Mouse (Mus musculus): ENCODE results near the gene D6Wsu163e. TPM values are rescaled to one million over a fixed set of nuclear protein-coding genes. Genes with fewer than 3 reads are reported as not detected.

D6Wsu163e gene
- polyA plus RNA-seq (2015; fragmentation: Illumina TruSeq; extraction: RNeasy Lipid Tissue Mini Kit (QIAGEN cat#74804); ENCODE audit: low read depth, low replicate concordance) = 44.5 TPM

DNA sequence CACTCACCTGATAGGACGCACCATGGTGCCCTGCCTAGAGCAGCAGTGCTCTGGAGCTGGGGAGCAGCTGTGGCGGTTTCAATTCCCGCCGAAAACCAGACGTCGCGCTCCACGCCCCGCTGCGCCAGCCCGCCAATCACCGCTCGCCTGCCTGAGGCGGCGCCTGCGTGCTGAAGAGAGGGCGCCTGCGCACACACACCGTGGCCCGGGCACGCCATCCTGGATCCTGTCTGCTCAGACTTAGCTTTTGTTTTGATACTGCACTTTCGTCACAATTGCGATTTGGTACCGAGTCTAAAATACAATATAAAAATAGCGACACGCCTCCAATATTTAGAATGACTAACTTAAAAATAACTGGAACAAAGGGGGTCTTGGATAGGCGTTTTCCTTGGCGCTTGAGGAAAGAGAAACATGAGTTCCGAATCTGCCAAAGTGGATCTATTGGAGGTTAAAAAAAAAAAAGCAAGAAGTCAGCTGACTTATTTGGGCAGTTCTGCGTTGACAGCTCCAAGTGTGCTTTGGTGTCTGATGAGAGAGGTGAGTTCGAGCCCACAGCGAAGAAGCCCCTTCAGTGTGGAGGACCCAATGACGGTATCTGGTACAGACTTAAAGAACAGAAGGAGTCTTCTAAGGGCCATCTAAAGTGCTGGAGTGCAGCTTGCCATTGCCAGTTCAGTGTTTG, at the start of gene D6Wsu163e, which contains the start of gene Rad51ap1:
TSS of gene D6Wsu163e (plus strand) at position 476 of the 685 bp plus-strand sequence.
TSS of gene Rad51ap1 (minus strand) at position 101 of the 685 bp plus-strand sequence.

DNA sequence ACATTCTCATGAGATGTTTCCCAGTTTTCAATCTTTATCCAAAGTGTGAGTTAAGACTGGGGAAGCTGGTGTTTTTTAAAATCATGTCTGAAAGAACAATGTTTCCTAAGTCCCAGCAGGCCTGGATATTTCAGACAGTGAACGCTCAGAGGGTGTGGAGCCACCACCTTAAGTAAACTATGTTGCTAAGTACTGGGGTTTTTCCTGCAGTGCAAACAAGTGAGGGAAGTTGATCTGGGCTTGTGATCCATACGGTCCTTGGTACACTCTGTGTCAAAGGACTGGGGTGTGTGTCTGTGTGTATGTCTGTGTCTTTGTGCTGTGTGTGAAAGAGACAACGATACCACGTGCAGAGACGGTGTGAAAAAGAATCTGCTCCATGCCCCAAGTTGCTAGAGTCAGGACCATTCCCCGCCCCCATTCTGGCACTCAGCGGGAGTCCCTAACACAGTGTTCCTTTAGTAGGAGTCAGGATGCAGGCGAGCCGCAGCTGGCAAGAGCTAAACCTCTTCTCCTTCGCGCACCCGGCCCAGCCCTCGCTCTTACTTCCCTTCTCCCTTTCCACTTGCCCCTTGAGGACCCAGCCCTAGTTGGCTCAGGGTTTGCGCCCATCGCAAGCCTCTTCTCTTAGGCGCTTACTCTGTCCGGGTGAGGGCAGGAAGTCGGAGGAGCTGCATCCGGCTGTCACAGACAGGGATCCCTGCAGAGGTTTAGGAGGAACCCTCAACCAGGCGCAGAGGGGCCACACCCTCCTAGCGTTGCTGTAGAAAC, 18.5 kb upstream of the D6Wsu163e start, which contains the start of gene Dyrk4:
TSS of gene Dyrk4 (minus strand) at position 729 of the 771 bp plus-strand sequence.

DNA sequence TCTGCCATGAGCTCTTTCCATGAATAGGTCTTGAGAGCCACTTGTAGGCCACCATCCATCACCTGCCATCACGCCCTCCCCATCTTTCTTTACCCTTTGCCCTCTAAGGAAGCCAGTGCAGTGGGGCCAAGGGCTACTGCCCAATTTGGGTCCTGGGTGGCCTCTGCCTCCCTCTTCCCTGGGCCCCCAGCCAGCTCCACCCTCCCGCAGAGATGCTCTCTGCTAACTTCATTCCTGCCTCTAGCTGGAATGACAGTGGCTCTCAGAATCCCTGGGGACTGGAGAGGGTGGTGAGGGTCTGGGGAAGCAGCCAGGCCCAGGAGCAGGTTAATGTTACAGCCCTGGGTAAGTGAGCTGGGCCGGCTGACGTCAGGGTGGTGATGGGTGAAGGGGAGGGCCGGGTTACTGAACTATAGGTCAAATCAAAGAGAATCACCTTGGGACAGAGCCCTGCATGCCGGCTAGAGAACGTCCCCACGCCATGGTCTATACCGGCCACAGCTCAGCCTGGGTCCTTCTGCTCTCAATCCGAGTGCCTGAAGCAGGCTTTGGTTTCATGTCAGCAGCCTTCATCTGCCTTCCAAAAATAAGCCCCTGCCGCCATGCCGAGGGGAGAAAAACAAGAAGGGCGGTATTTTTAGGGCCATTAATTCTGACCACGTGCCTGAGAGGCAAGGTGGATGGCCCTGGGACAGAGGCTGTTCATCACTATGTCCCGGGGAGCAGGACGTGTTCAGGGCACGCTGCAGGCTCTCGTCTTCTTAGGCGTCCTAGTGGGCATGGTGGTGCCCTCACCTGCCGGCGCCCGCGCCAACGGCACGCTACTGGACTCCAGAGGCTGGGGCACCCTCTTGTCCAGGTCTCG, 75.4 kb downstream of the D6Wsu163e start, which contains the start of gene Fgf6:
TSS of gene Fgf6 (plus strand) at position 681 of the 865 bp plus-strand sequence.

Other genes starting within 250 kb of the D6Wsu163e start
- 61.7 TPM for gene Kcna6, start 199.3 kb upstream of the D6Wsu163e start, polyA plus RNA-seq (2015; fragmentation: Illumina TruSeq; extraction: RNeasy Lipid Tissue Mini Kit (QIAGEN cat#74804); ENCODE audit: low read depth, low replicate concordance)
- 204 TPM for gene Ndufa9, start 90.8 kb upstream of the D6Wsu163e start, polyA plus RNA-seq (2015; fragmentation: Illumina TruSeq; extraction: RNeasy Lipid Tissue Mini Kit (QIAGEN cat#74804); ENCODE audit: low read depth, low replicate concordance)
- gene Akap3, start 86.9 kb upstream of the D6Wsu163e start, polyA plus RNA-seq (2015; fragmentation: Illumina TruSeq; extraction: RNeasy Lipid Tissue Mini Kit (QIAGEN cat#74804); ENCODE audit: low read depth, low replicate concordance) = 0.34 TPM
- not detected for gene Dyrk4, start 18.1 kb upstream of the D6Wsu163e start, polyA plus RNA-seq (2015; fragmentation: Illumina TruSeq; extraction: RNeasy Lipid Tissue Mini Kit (QIAGEN cat#74804); ENCODE audit: low read depth, low replicate concordance)
- 4.8 TPM for gene Rad51ap1, start 375 bp upstream of the D6Wsu163e start, polyA plus RNA-seq (2015; fragmentation: Illumina TruSeq; extraction: RNeasy Lipid Tissue Mini Kit (QIAGEN cat#74804); ENCODE audit: low read depth, low replicate concordance)
- gene Fgf6, start 75.6 kb downstream of the D6Wsu163e start, polyA plus RNA-seq (2015; fragmentation: Illumina TruSeq; extraction: RNeasy Lipid Tissue Mini Kit (QIAGEN cat#74804); ENCODE audit: low read depth, low replicate concordance) = not detected
- gene Fgf23, start 132.9 kb downstream of the D6Wsu163e start, polyA plus RNA-seq (2015; fragmentation: Illumina TruSeq; extraction: RNeasy Lipid Tissue Mini Kit (QIAGEN cat#74804); ENCODE audit: low read depth, low replicate concordance) = 0.65 TPM
- 22.5 TPM for gene Tigar, start 169.6 kb downstream of the D6Wsu163e start, polyA plus RNA-seq (2015; fragmentation: Illumina TruSeq; extraction: RNeasy Lipid Tissue Mini Kit (QIAGEN cat#74804); ENCODE audit: low read depth, low replicate concordance)
- gene Ccnd2, start 212.2 kb downstream of the D6Wsu163e start, polyA plus RNA-seq (2015; fragmentation: Illumina TruSeq; extraction: RNeasy Lipid Tissue Mini Kit (QIAGEN cat#74804); ENCODE audit: low read depth, low replicate concordance) = 34.0 TPM